Mouse (Mus musculus) mouse embryonic stem cell (cell line): ENCODE measurements around the gene Taar7a.

Experiments used
- in situ Hi-C, 2 experiments: fragments of 300-500 bp; cut with MboI; formaldehyde crosslinking; loops; 1 replicate in 1 of 2; 3 replicates in 1 of 2; pipeline ENCODE4 v1.14.3; 2019 to 2020; ENCODE audit warnings: low sequenced_read_pairs in 2 of 2, low pct_unique_long_range_greater_than_20kb in 1 of 2, mixed read lengths in 1 of 2; ENCODE audit not compliant: unreplicated experiment in 1 of 2

Taar7a gene

GRCm38 (mm10) chr10:23959071-23959470 lies 34.2 kb downstream of the Taar7a start:
- in situ Hi-C loops, result no loop called here

- in situ Hi-C loops, result no loop called here
Measured at GRCm38 (mm10) chr10:23951714-23952113, 41.6 kb downstream of the Taar7a start.

GRCm38 (mm10) chr10:23949508-23950005 lies 43.7 kb downstream of the Taar7a start, which contains the start of gene Taar3:
Taar3 (plus strand) TSS chr10:23949558.
- in situ Hi-C loops, result no loop called here

GRCm38 (mm10) chr10:23948026-23948425 lies 45.3 kb downstream of the Taar7a start:
- in situ Hi-C loops, result no loop called here

GRCm38 (mm10) chr10:23942465-23942864 lies 50.8 kb downstream of the Taar7a start:
- in situ Hi-C loops, result no loop called here
